Mouse (Mus musculus) heart, embryonic 14.5 days (tissue): ENCODE results near the gene Fermt2. TPM values are rescaled to one million over a fixed set of nuclear protein-coding genes. Genes with fewer than 3 reads are reported as not detected.

Experiments used
- polyA plus RNA-seq: library from polyadenylated mRNA; unstranded; fragments of >200 nt; fragmentation: Nextera tagmentation; extraction: Ambion mirVana; gene quantifications from 2 replicates; pipeline ENCODE4 v1.2.1, GENCODE M21; 2014

The Fermt2 gene
- polyA plus RNA-seq, 1 experiment from 2014 or later, result 228 TPM

Other genes with a start within 250 kb of the Fermt2 start
- 26.4 and 35.3 TPM in 2 replicates for gene Ero1l, start 211.3 kb downstream of the Fermt2 start, polyA plus RNA-seq
- 128 and 139 TPM in 2 replicates for gene Psmc6, start 200.3 kb downstream of the Fermt2 start, polyA plus RNA-seq
- gene Styx, start 179.0 kb downstream of the Fermt2 start, polyA plus RNA-seq, result 68.3 and 73.9 TPM in 2 replicates
- 22.6 and 23.9 TPM in 2 replicates for gene Gnpnat1, start 125.2 kb downstream of the Fermt2 start, polyA plus RNA-seq
- 12.7 and 13.8 TPM in 2 replicates for gene Ddhd1, start 128.0 kb upstream of the Fermt2 start, polyA plus RNA-seq